Mouse (Mus musculus) liver, embryonic 14.5 days (tissue): Measurements from ENCODE around the gene Tcp10a.
"Not testable (repeated sequence)": the region's sequence is repeated elsewhere in the genome, so short reads cannot be mapped to it uniquely, and the experiment has no call there.

Source experiments
- CTCF ChIP-seq: IDR thresholded peaks from 2 replicates; pipeline ENCODE4 v1.5.1; 2016; ENCODE audit warnings: antibody characterized with exemption, low read depth, control low read depth
- EP300 ChIP-seq: IDR thresholded peaks from 2 replicates; pipeline ENCODE4 v1.6.1; 2016; ENCODE audit warnings: antibody characterized with exemption, low read depth

DNA sequence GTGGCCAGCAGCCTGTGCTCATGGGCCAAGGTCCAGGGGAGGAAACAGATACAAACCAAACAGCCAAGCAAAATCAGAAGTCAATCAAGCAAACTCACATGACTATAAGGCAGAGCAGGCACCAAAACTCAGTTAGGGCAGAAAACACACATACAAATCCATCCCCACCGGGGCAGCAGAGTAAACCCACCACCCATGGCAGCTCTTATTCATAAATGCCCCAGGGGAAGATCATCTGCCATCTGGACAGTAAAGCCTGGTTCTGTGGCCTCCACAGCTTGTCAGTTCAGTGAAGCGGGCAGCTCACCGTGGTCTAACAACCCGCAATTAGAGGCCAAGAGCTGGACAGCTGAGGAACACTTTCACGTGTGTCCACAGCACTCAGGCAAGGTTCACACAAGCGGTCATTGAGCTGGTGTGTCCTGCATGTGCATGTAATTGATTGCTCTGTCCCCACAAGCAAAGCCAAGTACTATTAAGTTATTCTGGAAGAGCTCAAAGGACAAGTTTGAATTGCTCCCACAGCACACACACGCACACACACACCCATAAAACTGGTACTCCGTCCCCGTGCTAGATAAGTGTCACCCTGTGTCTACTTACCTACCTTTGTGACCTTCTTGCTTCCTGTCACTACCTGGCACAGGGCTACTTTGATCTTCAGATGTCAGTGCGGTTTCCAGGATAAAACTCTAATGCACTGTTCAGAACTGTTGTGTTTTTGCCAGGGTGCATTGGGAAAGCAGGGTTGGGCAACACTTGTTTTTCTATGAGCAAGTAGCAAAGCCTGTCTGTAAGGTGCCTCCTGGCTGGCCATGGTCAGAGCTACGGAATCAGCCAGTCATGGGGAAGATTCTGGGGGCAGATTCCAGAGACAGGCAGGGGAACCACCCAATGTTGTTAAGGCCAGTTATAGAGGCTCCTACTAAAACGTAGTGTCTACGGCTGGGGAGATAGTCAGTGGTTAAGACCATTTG, 59.0 kb downstream of the Tcp10a start:
- not testable (repeated sequence) for TF ChIP-seq CTCF, EP300
